Mouse (Mus musculus): ENCODE measurements around the gene Gm20388. TPM values are rescaled to one million over a fixed set of nuclear protein-coding genes. Genes with fewer than 3 reads are reported as not detected.

The Gm20388 gene
- polyA plus RNA-seq, 1 experiment from 2014 or later: not detected

GRCm38 (mm10) chr8:122376365-122377231, 2466.0 kb downstream of the Gm20388 start, which contains the start of gene Zc3h18:
TSS of gene Zc3h18 (plus strand) at chr8:122376609.
- under 1% methylated on average over 106 of the region's 107 CpGs for WGBS
- peak within 1 kb of the TSS; percentile 88 for H3K9ac ChIP-seq
- H3K9me3 ChIP-seq (replicated peaks): no peaks in the 10 kb centered on the region
- peak within 1 kb of the TSS; percentile 91 for H3K27ac ChIP-seq
- peaks cover 16% of the 10 kb centered on the region; the same call in 1 of the 2 replicates for H3K36me3 ChIP-seq
- no peaks in the 10 kb centered on the region for H3K27me3 ChIP-seq
- ATAC-seq (replicated peaks; ENCODE audit: insufficient number of reproducible peaks, insufficient read depth, low FRiP score, low read depth): peak; percentile 96
- peak within 1 kb of the TSS; percentile 84 for H3K4me3 ChIP-seq
- H3K4me1 ChIP-seq (replicated peaks): peaks cover 27% of the 10 kb centered on the region
- H3K4me2 ChIP-seq: peak within 1 kb of the TSS; percentile 80

GRCm38 (mm10) chr8:122383039-122383438, 2472.4 kb downstream of the Gm20388 start:
- ATAC-seq (replicated peaks; ENCODE audit: insufficient number of reproducible peaks, insufficient read depth, low FRiP score, low read depth): no peak
- Histone ChIP-seq H3K27ac (no peak overlapping the region), H3K9ac (no peak overlapping the region), H3K4me2 (no peak overlapping the region), H3K36me3 (peaks cover 58% of the 10 kb centered on the region), H3K4me3 (no peak overlapping the region), H3K4me1 (replicated peaks) (peaks cover 7% of the 10 kb centered on the region), H3K9me3 (replicated peaks) (no peaks in the 10 kb centered on the region), H3K27me3 (no peaks in the 10 kb centered on the region)
- 80% methylated on average over 4 of the region's 4 CpGs for WGBS

GRCm38 (mm10) chr8:122389357-122389756, 2478.7 kb downstream of the Gm20388 start:
- H3K36me3 ChIP-seq: peaks cover 73% of the 10 kb centered on the region
- 89% methylated on average over 3 of the region's 3 CpGs for WGBS

GRCm38 (mm10) chr8:122390758-122391157, 2480.1 kb downstream of the Gm20388 start:
- no peak overlapping the region for H3K4me3 ChIP-seq
- no peak overlapping the region for H3K27ac ChIP-seq
- H3K9ac ChIP-seq: no peak overlapping the region
- WGBS: 86% methylated on average over 3 of the region's 3 CpGs
- H3K4me1 ChIP-seq (replicated peaks): no peaks in the 10 kb centered on the region
- no peak for ATAC-seq (replicated peaks; ENCODE audit: insufficient number of reproducible peaks, insufficient read depth, low FRiP score, low read depth)
- peaks cover 69% of the 10 kb centered on the region for H3K36me3 ChIP-seq
- no peaks in the 10 kb centered on the region for H3K27me3 ChIP-seq
- H3K4me2 ChIP-seq: no peak overlapping the region
- no peaks in the 10 kb centered on the region for H3K9me3 ChIP-seq (replicated peaks)

More at GRCm38 (mm10) chr8:122389357-122389756, 2478.7 kb downstream of the Gm20388 start:
- H3K27me3 ChIP-seq: no peaks in the 10 kb centered on the region
- H3K4me3 ChIP-seq: no peak overlapping the region
- no peaks in the 10 kb centered on the region for H3K4me1 ChIP-seq (replicated peaks)
- no peak overlapping the region for H3K27ac ChIP-seq
- H3K4me2 ChIP-seq: no peak overlapping the region
- no peak overlapping the region for H3K9ac ChIP-seq
- ATAC-seq (replicated peaks; ENCODE audit: insufficient number of reproducible peaks, insufficient read depth, low FRiP score, low read depth): no peak
- no peaks in the 10 kb centered on the region for H3K9me3 ChIP-seq (replicated peaks)

- Histone ChIP-seq H3K27ac (no peak overlapping the region), H3K9ac (no peak overlapping the region), H3K36me3 (peaks cover 61% of the 10 kb centered on the region)
Measured at GRCm38 (mm10) chr8:122393717-122394116, 2483.1 kb downstream of the Gm20388 start.

GRCm38 (mm10) chr8:122395291-122395690, 2484.7 kb downstream of the Gm20388 start:
- 86% methylated on average over 6 of the region's 6 CpGs for WGBS
- no peak overlapping the region for H3K27ac ChIP-seq
- no peak for ATAC-seq (replicated peaks; ENCODE audit: insufficient number of reproducible peaks, insufficient read depth, low FRiP score, low read depth)
- H3K36me3 ChIP-seq: peaks cover 64% of the 10 kb centered on the region
- no peaks in the 10 kb centered on the region for H3K27me3 ChIP-seq
- no peak overlapping the region for H3K4me2 ChIP-seq
- H3K4me1 ChIP-seq (replicated peaks): no peaks in the 10 kb centered on the region
- H3K9ac ChIP-seq: no peak overlapping the region
- no peak overlapping the region for H3K4me3 ChIP-seq
- H3K9me3 ChIP-seq (replicated peaks): no peaks in the 10 kb centered on the region

More at GRCm38 (mm10) chr8:122393717-122394116, 2483.1 kb downstream of the Gm20388 start:
- Histone ChIP-seq H3K4me2 (no peak overlapping the region), H3K4me3 (no peak overlapping the region), H3K9me3 (replicated peaks) (no peaks in the 10 kb centered on the region), H3K4me1 (replicated peaks) (no peaks in the 10 kb centered on the region), H3K27me3 (no peaks in the 10 kb centered on the region)
- ATAC-seq (replicated peaks; ENCODE audit: insufficient number of reproducible peaks, insufficient read depth, low FRiP score, low read depth): no peak

- Histone ChIP-seq H3K9ac (no peak overlapping the region), H3K36me3 (peaks cover 78% of the 10 kb centered on the region), H3K27me3 (no peaks in the 10 kb centered on the region), H3K27ac (no peak overlapping the region), H3K4me1 (replicated peaks) (no peaks in the 10 kb centered on the region), H3K4me2 (no peak overlapping the region), H3K4me3 (no peak overlapping the region), H3K9me3 (replicated peaks) (no peaks in the 10 kb centered on the region)
- no peak for ATAC-seq (replicated peaks; ENCODE audit: insufficient number of reproducible peaks, insufficient read depth, low FRiP score, low read depth)
- WGBS: 93% methylated on average over 9 of the region's 9 CpGs
Measured at GRCm38 (mm10) chr8:122398186-122398585, 2487.5 kb downstream of the Gm20388 start.

- 64% methylated on average over 9 of the region's 9 CpGs for WGBS
- ATAC-seq (replicated peaks; ENCODE audit: insufficient number of reproducible peaks, insufficient read depth, low FRiP score, low read depth): no peak
- H3K4me1 ChIP-seq (replicated peaks): no peaks in the 10 kb centered on the region
- H3K36me3 ChIP-seq: peaks cover 90% of the 10 kb centered on the region
- H3K9me3 ChIP-seq (replicated peaks): no peaks in the 10 kb centered on the region
- H3K27ac ChIP-seq: no peak overlapping the region
- no peak overlapping the region for H3K4me2 ChIP-seq
- no peaks in the 10 kb centered on the region for H3K27me3 ChIP-seq
- H3K4me3 ChIP-seq: no peak overlapping the region
- H3K9ac ChIP-seq: no peak overlapping the region
Measured at GRCm38 (mm10) chr8:122405146-122405805, 2494.6 kb downstream of the Gm20388 start.

GRCm38 (mm10) chr8:122407678-122408077, 2497.0 kb downstream of the Gm20388 start:
- Histone ChIP-seq H3K4me1 (replicated peaks) (no peaks in the 10 kb centered on the region), H3K27me3 (no peaks in the 10 kb centered on the region), H3K27ac (no peak overlapping the region), H3K4me3 (no peak overlapping the region), H3K9ac (no peak overlapping the region), H3K4me2 (no peak overlapping the region), H3K9me3 (replicated peaks) (no peaks in the 10 kb centered on the region), H3K36me3 (peaks cover 91% of the 10 kb centered on the region)
- ATAC-seq (replicated peaks; ENCODE audit: insufficient number of reproducible peaks, insufficient read depth, low FRiP score, low read depth): no peak
- 90% methylated on average over 7 of the region's 7 CpGs for WGBS

GRCm38 (mm10) chr8:122414311-122414710, 2503.7 kb downstream of the Gm20388 start:
- Histone ChIP-seq H3K4me3 (no peak overlapping the region), H3K9me3 (replicated peaks) (no peaks in the 10 kb centered on the region), H3K27ac (no peak overlapping the region), H3K36me3 (peaks cover 85% of the 10 kb centered on the region), H3K9ac (no peak overlapping the region), H3K27me3 (no peaks in the 10 kb centered on the region), H3K4me1 (replicated peaks) (no peaks in the 10 kb centered on the region), H3K4me2 (no peak overlapping the region)
- no peak for ATAC-seq (replicated peaks; ENCODE audit: insufficient number of reproducible peaks, insufficient read depth, low FRiP score, low read depth)
- WGBS: 80% methylated on average over 9 of the region's 9 CpGs

- no peak overlapping the region for H3K4me2 ChIP-seq
- no peaks in the 10 kb centered on the region for H3K27me3 ChIP-seq
- H3K36me3 ChIP-seq: peaks cover 72% of the 10 kb centered on the region
- WGBS: 75% methylated on average over 6 of the region's 6 CpGs
- H3K9ac ChIP-seq: no peak overlapping the region
- ATAC-seq (replicated peaks; ENCODE audit: insufficient number of reproducible peaks, insufficient read depth, low FRiP score, low read depth): no peak
- H3K4me1 ChIP-seq (replicated peaks): peaks cover 9% of the 10 kb centered on the region; the same call in 1 of the 2 replicates
- H3K9me3 ChIP-seq (replicated peaks): no peaks in the 10 kb centered on the region
- H3K4me3 ChIP-seq: no peak overlapping the region
- no peak overlapping the region for H3K27ac ChIP-seq
Measured at GRCm38 (mm10) chr8:122415554-122415953, 2504.9 kb downstream of the Gm20388 start.
